Mouse (Mus musculus) megakaryocyte, embryonic 14.5 days (primary cell): ENCODE measurements around the gene Lgals4.

ENCODE experiments used
- FLI1 ChIP-seq: IDR thresholded peaks from 2 replicates; pipeline ENCODE4 v1.6.1; 2012; ENCODE audit warnings: low read length, inconsistent platforms, mixed read lengths
- GATA1 ChIP-seq: IDR thresholded peaks from 3 replicates; pipeline ENCODE4 v1.6.1; 2012; ENCODE audit warnings: mixed read lengths, low read length, inconsistent platforms, borderline replicate concordance

- no peak for TF ChIP-seq GATA1
- TF ChIP-seq FLI1 = no peak
Observed at GRCm38 (mm10) chr7:28865481-28866300, 32.0 kb downstream of the Lgals4 start.
